ENCODE assay signal across 12 mouse cellular contexts in genomic region chrX:161922655-161923054, GRCm38 (mm10).
"Had no signal": no experiment of that assay in that cellular context is flagged by ENCODE, and none has a peak within 500 bp of the region (broad histone marks: within the 10 kb centered on the region; RNA-seq: fewer than 3 reads in every experiment).

No protein-coding gene starts in this region.

- DNase-seq: kidney, postnatal 14 days; kidney, postnatal 4 days; liver; lung, adult 18-20 months; lung, postnatal 10 days; lung, postnatal 36 days; retina, postnatal 1 day; right cerebral cortex, postnatal 25 days; spleen, adult 18-20 months; thymus, adult 2 months; thymus, postnatal 14 days; thymus, postnatal 4 days had no signal
